In genomic region chr1:35849406-35850190, GRCm38 (mm10) we compare ENCODE assay signal across 10 mouse cellular contexts.
DNase-seq lines count a peak whose midpoint lies in the region; ATAC-seq and TF ChIP-seq lines count a peak whose summit lies in the region.
"Had no signal": no experiment of that assay in that cellular context is flagged by ENCODE, and none has a peak within 500 bp of the region (broad histone marks: within the 10 kb centered on the region; RNA-seq: fewer than 3 reads in every experiment).

No protein-coding gene starts in this region.

- peaks cover 5% of the 10 kb centered on the region; the same call in 1 of the 2 replicates for H3K4me1 ChIP-seq in hindbrain, embryonic 15.5 days (replicated peaks)
- no peaks in the 10 kb centered on the region for H3K4me1 ChIP-seq in hindbrain, embryonic 10.5 days (replicated peaks)
- no peaks in the 10 kb centered on the region; the same call in none of the 2 replicates for H3K4me1 ChIP-seq in testis, adult 2 months (ENCODE audit: control insufficient read depth, insufficient read depth, low read length)
- H3K4me1 ChIP-seq in heart, embryonic 15.5 days (replicated peaks): peaks cover 17% of the 10 kb centered on the region
- H3K4me1 ChIP-seq in liver, embryonic 11.5 days (replicated peaks; ENCODE audit: control insufficient read depth, insufficient read depth, low read length): no peaks in the 10 kb centered on the region
- H3K4me1 ChIP-seq: liver, embryonic 15.5 days; neural tube, embryonic 13.5 days had no signal

- no peak for TF ChIP-seq CTCF in testis, adult 2 months (IDR thresholded peaks at IDR 0.05; ENCODE audit: control insufficient read depth, insufficient read depth, insufficient replicate concordance, low read depth, low read length)

- no peak for TF ChIP-seq POLR2A in testis, adult 2 months (IDR thresholded peaks at IDR 0.05; ENCODE audit: control insufficient read depth, low read depth, low read length)

- H3K9ac ChIP-seq in hindbrain, embryonic 15.5 days: no peak overlapping the region
- no peak overlapping the region for H3K9ac ChIP-seq in heart, embryonic 15.5 days
- H3K9ac ChIP-seq in liver, embryonic 11.5 days (ENCODE audit: low read depth, low read length): no peak overlapping the region
- H3K9ac ChIP-seq: liver, embryonic 15.5 days; neural tube, embryonic 13.5 days had no signal

- H3K27ac ChIP-seq in hindbrain, embryonic 15.5 days (replicated peaks): 0 out of 2 replicates have a peak overlapping the region, but pooled peaks have one; percentile 4
- no peak overlapping the region for H3K27ac ChIP-seq in hindbrain, embryonic 10.5 days
- H3K27ac ChIP-seq in testis, adult 2 months (ENCODE audit: control insufficient read depth, insufficient read depth, low read depth, low read length): no peak overlapping the region
- H3K27ac ChIP-seq in heart, embryonic 15.5 days: peak overlapping the region; percentile 59
- H3K27ac ChIP-seq in liver, embryonic 11.5 days (ENCODE audit: low read depth, low read length): no peak overlapping the region
- H3K27ac ChIP-seq: liver, embryonic 15.5 days; neural tube, embryonic 13.5 days had no signal

- H3K27me3 ChIP-seq in hindbrain, embryonic 15.5 days: no peaks in the 10 kb centered on the region
- H3K27me3 ChIP-seq in hindbrain, embryonic 10.5 days (ENCODE audit: insufficient read depth, poor library complexity, severe bottlenecking): no peaks in the 10 kb centered on the region
- H3K27me3 ChIP-seq in testis, adult 2 months (ENCODE audit: control insufficient read depth, insufficient read depth, low read length): no peaks in the 10 kb centered on the region
- no peaks in the 10 kb centered on the region for H3K27me3 ChIP-seq in heart, embryonic 15.5 days
- H3K27me3 ChIP-seq in liver, embryonic 11.5 days (replicated peaks; ENCODE audit: control insufficient read depth, insufficient read depth, low read length): no peaks in the 10 kb centered on the region
- H3K27me3 ChIP-seq: liver, embryonic 15.5 days; neural tube, embryonic 13.5 days had no signal

- no peak for ATAC-seq in hindbrain, embryonic 15.5 days (ENCODE audit: low FRiP score, low read depth)
- ATAC-seq in heart, embryonic 15.5 days (replicated peaks; ENCODE audit: insufficient number of reproducible peaks, insufficient read depth, low FRiP score, low read depth): no peak; the same call in 1 of the 2 replicates
- no peak for ATAC-seq in liver, embryonic 11.5 days (replicated peaks; ENCODE audit: low FRiP score)
- no peak for ATAC-seq in erythroid progenitor cell, adult 5-6 weeks (replicated peaks; ENCODE audit: low FRiP score, poor library complexity, severe bottlenecking)

- no peaks in the 10 kb centered on the region for H3K9me3 ChIP-seq in hindbrain, embryonic 15.5 days
- no peaks in the 10 kb centered on the region for H3K9me3 ChIP-seq in hindbrain, embryonic 10.5 days
- H3K9me3 ChIP-seq in heart, embryonic 15.5 days (replicated peaks): no peaks in the 10 kb centered on the region
- no peaks in the 10 kb centered on the region for H3K9me3 ChIP-seq in liver, embryonic 11.5 days (ENCODE audit: control insufficient read depth, low read length)
- H3K9me3 ChIP-seq: liver, embryonic 15.5 days; neural tube, embryonic 13.5 days had no signal

- H3K4me2 ChIP-seq in hindbrain, embryonic 15.5 days: no peak overlapping the region; the same call in 1 of the 2 replicates
- peak overlapping the region; percentile 40 for H3K4me2 ChIP-seq in heart, embryonic 15.5 days
- no peak overlapping the region for H3K4me2 ChIP-seq in liver, embryonic 11.5 days
- H3K4me2 ChIP-seq: liver, embryonic 15.5 days; neural tube, embryonic 13.5 days had no signal

- 73% methylated on average over 11 of the region's 11 CpGs for WGBS in hindbrain, embryonic 15.5 days
- 93% methylated on average over 11 of the region's 11 CpGs for WGBS in hindbrain, embryonic 10.5 days
- WGBS in heart, embryonic 15.5 days: 54% methylated on average over 11 of the region's 11 CpGs
- WGBS in liver, embryonic 11.5 days: 86% methylated on average over 11 of the region's 11 CpGs

- no peaks in the 10 kb centered on the region for H3K36me3 ChIP-seq in hindbrain, embryonic 15.5 days
- H3K36me3 ChIP-seq in hindbrain, embryonic 10.5 days: no peaks in the 10 kb centered on the region
- H3K36me3 ChIP-seq in testis, adult 2 months (ENCODE audit: control insufficient read depth, insufficient read depth, low read length): no peaks in the 10 kb centered on the region
- no peaks in the 10 kb centered on the region for H3K36me3 ChIP-seq in heart, embryonic 15.5 days
- no peaks in the 10 kb centered on the region for H3K36me3 ChIP-seq in liver, embryonic 11.5 days (ENCODE audit: control insufficient read depth, insufficient read depth, low read length)
- H3K36me3 ChIP-seq: liver, embryonic 15.5 days; neural tube, embryonic 13.5 days had no signal

- H3K4me3 ChIP-seq in hindbrain, embryonic 15.5 days: no peak overlapping the region
- no peak overlapping the region for H3K4me3 ChIP-seq in hindbrain, embryonic 10.5 days
- H3K4me3 ChIP-seq in testis, adult 2 months (ENCODE audit: control insufficient read depth, low read depth, low read length): peak overlapping the region; percentile 51
- H3K4me3 ChIP-seq in heart, embryonic 15.5 days: peak overlapping the region; percentile 9; the same call in 1 of the 2 replicates
- no peak overlapping the region for H3K4me3 ChIP-seq in liver, embryonic 11.5 days (ENCODE audit: low read depth, low read length)
- H3K4me3 ChIP-seq: liver, embryonic 15.5 days; neural tube, embryonic 13.5 days had no signal

- DNase-seq in hindbrain, embryonic 10.5 days (ENCODE audit: low spot score): no peak
- no peak for DNase-seq in testis, postnatal 14 days (ENCODE audit: low spot score)
- no peak for DNase-seq in liver, embryonic 11.5 days (ENCODE audit: low spot score)
- DNase-seq: cerebellum, adult 8-10 months had no signal

Comparison
In these comparisons a context has a peak if more than half of its experiments do, and no peak if none do; other contexts are left out.
1. H3K27ac ChIP-seq: peak in hindbrain, embryonic 15.5 days (single experiment) and heart, embryonic 15.5 days (single experiment); none in hindbrain, embryonic 10.5 days (single experiment), testis, adult 2 months (single experiment) and liver, embryonic 11.5 days (single experiment).
2. H3K4me3 ChIP-seq: peak in testis, adult 2 months (single experiment) and heart, embryonic 15.5 days (single experiment); none in hindbrain, embryonic 15.5 days (single experiment), hindbrain, embryonic 10.5 days (single experiment) and liver, embryonic 11.5 days (single experiment).